Mouse (Mus musculus): ENCODE measurements around the gene Siah3.

Gene Siah3

GRCm38 (mm10) chr14:75463171-75463570, 7.4 kb downstream of the Siah3 start:
- no peak for DNase-seq (ENCODE audit: low spot score in 2 of 2)

- DNase-seq (ENCODE audit: low spot score in 2 of 2), result no peak
Observed at GRCm38 (mm10) chr14:75468941-75469340, 13.2 kb downstream of the Siah3 start.

GRCm38 (mm10) chr14:75473061-75473930, 17.5 kb downstream of the Siah3 start:
- no peak for DNase-seq (ENCODE audit: low spot score in 2 of 2)

GRCm38 (mm10) chr14:75475887-75476286, 20.1 kb downstream of the Siah3 start:
- no peak for DNase-seq (ENCODE audit: low spot score in 2 of 2)

GRCm38 (mm10) chr14:75482231-75483175, 26.7 kb downstream of the Siah3 start:
- DNase-seq (ENCODE audit: low spot score in 2 of 2), result no peak

- DNase-seq (ENCODE audit: low spot score in 2 of 2), result no peak
Observed at GRCm38 (mm10) chr14:75483176-75483546, 27.4 kb downstream of the Siah3 start.

- no peak for DNase-seq (ENCODE audit: low spot score in 2 of 2)
Observed at GRCm38 (mm10) chr14:75487932-75488331, 32.1 kb downstream of the Siah3 start.

- no peak for DNase-seq (ENCODE audit: low spot score in 2 of 2)
Observed at GRCm38 (mm10) chr14:75493555-75494194, 37.9 kb downstream of the Siah3 start.

- no peak for DNase-seq (ENCODE audit: low spot score in 2 of 2)
Observed at GRCm38 (mm10) chr14:75494926-75495325, 39.1 kb downstream of the Siah3 start.

GRCm38 (mm10) chr14:75501501-75501990, 45.8 kb downstream of the Siah3 start:
- DNase-seq (ENCODE audit: low spot score in 2 of 2), result no peak

- DNase-seq (ENCODE audit: low spot score in 2 of 2), result no peak
Observed at GRCm38 (mm10) chr14:75502446-75502845, 46.7 kb downstream of the Siah3 start.

GRCm38 (mm10) chr14:75504255-75504654, 48.5 kb downstream of the Siah3 start:
- DNase-seq (ENCODE audit: low spot score in 2 of 2), result no peak

- no peak for DNase-seq (ENCODE audit: low spot score in 2 of 2)
Observed at GRCm38 (mm10) chr14:75505126-75505840, 49.5 kb downstream of the Siah3 start.

GRCm38 (mm10) chr14:75506246-75506645, 50.5 kb downstream of the Siah3 start:
- no peak for DNase-seq (ENCODE audit: low spot score in 2 of 2)

GRCm38 (mm10) chr14:75510125-75510524, 54.3 kb downstream of the Siah3 start:
- no peak for DNase-seq (ENCODE audit: low spot score in 2 of 2)

GRCm38 (mm10) chr14:75512946-75513345, 57.2 kb downstream of the Siah3 start:
- no peak for DNase-seq (ENCODE audit: low spot score in 2 of 2)

- no peak for DNase-seq (ENCODE audit: low spot score in 2 of 2)
Observed at GRCm38 (mm10) chr14:75516161-75516560, 60.4 kb downstream of the Siah3 start.

GRCm38 (mm10) chr14:75516917-75517595, 61.3 kb downstream of the Siah3 start:
- DNase-seq (ENCODE audit: low spot score in 2 of 2), result no peak

- DNase-seq (ENCODE audit: low spot score in 2 of 2), result no peak
Observed at GRCm38 (mm10) chr14:75518196-75518887, 62.6 kb downstream of the Siah3 start.

- no peak for DNase-seq (ENCODE audit: low spot score in 2 of 2)
Observed at GRCm38 (mm10) chr14:75518899-75519298, 63.1 kb downstream of the Siah3 start.
